Mouse (Mus musculus) hindbrain, postnatal 0 days (tissue): ENCODE measurements around the gene Rbfox1. TPM values are rescaled to one million over a fixed set of nuclear protein-coding genes. Genes with fewer than 3 reads are reported as not detected.

Source experiments
- ATAC-seq: fragments of 200-750 bp; cut with Nextera tagmentation; 2 replicates; pipeline ENCODE4 v1.8.0; 2017; ENCODE audit warnings: mild to moderate bottlenecking, moderate TSS enrichment, moderate library complexity
- DNase-seq: peaks from one replicate; pipeline ENCODE4 v3.0.0-alpha.2; 2015; ENCODE audit warnings: low spot score
- H3K27ac ChIP-seq: fragments of 300-500 bp; sonication (generic); 2 replicates; pipeline ENCODE4 v1.5.1; 2014; ENCODE audit warnings: mild to moderate bottlenecking
- H3K27me3 ChIP-seq: fragments of 300-500 bp; sonication (generic); 2 replicates; pipeline ENCODE4 v1.6.1; 2014; ENCODE audit warnings: low read length, mixed read lengths; ENCODE audit not compliant: insufficient read depth
- H3K36me3 ChIP-seq: fragments of 300-500 bp; sonication (generic); 2 replicates; pipeline ENCODE4 v1.6.1; 2014; ENCODE audit warnings: low read length, mixed read lengths; ENCODE audit not compliant: insufficient read depth
- H3K4me1 ChIP-seq: fragments of 300-500 bp; sonication (generic); 2 replicates; pipeline ENCODE4 v1.6.1; 2014; ENCODE audit warnings: antibody characterized with exemption, low read length, mixed read lengths; ENCODE audit not compliant: insufficient read depth
- H3K4me2 ChIP-seq: fragments of 300-500 bp; sonication (generic); 2 replicates; pipeline ENCODE4 v1.6.1; 2014; ENCODE audit warnings: low read depth, mild to moderate bottlenecking, low read length, moderate library complexity, mixed read lengths
- H3K4me3 ChIP-seq: fragments of 300-500 bp; sonication (generic); 2 replicates; pipeline ENCODE4 v1.5.1; 2014; ENCODE audit warnings: low read length
- H3K9ac ChIP-seq: fragments of 300-500 bp; sonication (generic); replicated peaks from 2 replicates; pipeline ENCODE4 v1.6.1; 2014; ENCODE audit warnings: mild to moderate bottlenecking, low read length, moderate library complexity, mixed read lengths
- H3K9me3 ChIP-seq: fragments of 300-500 bp; sonication (generic); 2 replicates; pipeline ENCODE4 v1.6.1; 2016; ENCODE audit warnings: low read length, mixed read lengths
- CTCF ChIP-seq: IDR thresholded peaks from 2 replicates; pipeline ENCODE4 v1.5.1; 2016; ENCODE audit warnings: antibody characterized with exemption, control low read depth, low read depth
- WGBS: fragments of 180-500 bp; shearing (Covaris S2); extraction: QIAGEN DNeasy Blood & Tissue Kit; methylation state at CpG from one replicate; pipeline ENCODE4 v1.1.7; 2014; 5-methylcytosine and 5-hydroxymethylcytosine counted together
- polyA plus RNA-seq: library from polyadenylated mRNA; unstranded; fragments of >200 nt; fragmentation: Nextera tagmentation; extraction: Ambion mirVana; gene quantifications from 2 replicates; pipeline ENCODE4 v1.2.1, GENCODE M21; 2015
- total RNA-seq: library from RNA; depleted of rRNA; stranded (reverse); fragments of >200 nt; gene quantifications from 2 replicates; pipeline ENCODE4 v1.2.3, GENCODE M21; 2014

The Rbfox1 gene
- total and polyA plus RNA-seq, 2 experiments from 2014 or later: 158 to 204 TPM

DNA sequence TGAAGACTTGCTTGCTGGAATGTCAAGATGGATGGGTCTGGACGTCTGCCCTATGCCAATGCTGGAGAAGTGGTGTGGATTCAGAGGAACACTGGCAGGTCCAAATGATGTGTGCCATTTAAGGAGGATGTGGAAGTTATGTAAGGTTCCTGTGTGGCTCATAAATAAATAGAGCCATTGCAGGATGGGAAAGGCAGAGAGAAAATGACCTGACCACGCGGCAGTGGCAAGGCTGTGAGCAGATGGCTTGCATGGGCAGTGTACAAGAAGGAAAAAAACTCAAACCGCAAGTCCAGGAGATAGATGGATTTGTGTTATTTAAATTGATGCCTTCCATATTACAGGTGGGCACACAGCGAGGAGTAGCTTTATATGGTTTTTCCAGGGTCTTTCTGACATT lies 497.6 kb downstream of the Rbfox1 start:
- Histone ChIP-seq H3K9me3 (no peaks in the 10 kb centered on the region), H3K36me3 (no peaks in the 10 kb centered on the region), H3K27me3 (no peaks in the 10 kb centered on the region), H3K27ac (no peak overlapping the region), H3K4me2 (no peak overlapping the region), H3K4me3 (no peak overlapping the region), H3K4me1 (no peaks in the 10 kb centered on the region), H3K9ac (no peak overlapping the region)
- ATAC-seq (no peak), DNase-seq (no peak)
- WGBS: 88% methylated on average over 5 of the region's 5 CpGs
- TF ChIP-seq CTCF: no peak

DNA sequence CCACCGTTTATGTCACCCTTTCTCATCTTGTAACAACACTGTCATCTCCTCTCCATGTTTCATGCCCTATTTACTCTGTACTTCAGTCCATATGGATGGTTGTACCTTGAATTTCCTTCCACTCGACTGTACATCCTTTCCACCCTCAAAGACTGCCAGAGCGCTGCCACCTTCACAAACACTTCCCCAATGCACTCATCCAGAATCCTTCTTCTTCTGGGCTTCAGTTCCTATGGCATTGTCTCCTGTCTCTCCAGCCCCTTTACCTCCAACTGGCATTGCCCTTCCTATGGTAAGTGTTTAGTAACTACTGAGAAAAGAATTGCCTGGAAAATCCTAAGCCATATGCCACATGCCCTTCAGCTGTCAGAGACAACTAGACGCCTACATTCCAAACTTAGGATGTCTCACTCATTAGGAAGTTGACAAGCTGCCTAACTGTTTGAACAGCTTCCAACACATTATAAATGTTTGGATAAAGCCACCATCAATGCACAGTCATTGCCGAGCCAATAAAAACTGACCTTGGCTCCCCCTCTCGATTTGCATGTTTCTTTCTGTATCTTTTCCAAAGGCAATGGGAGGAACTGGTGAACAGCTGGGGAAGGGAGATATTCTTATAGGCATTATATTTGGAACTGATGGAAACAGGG lies 505.2 kb downstream of the Rbfox1 start:
- ATAC-seq (no peak), DNase-seq (peak; percentile 9)
- Histone ChIP-seq H3K9me3 (no peaks in the 10 kb centered on the region), H3K27ac (no peak overlapping the region), H3K4me2 (no peak overlapping the region), H3K27me3 (no peaks in the 10 kb centered on the region), H3K4me3 (no peak overlapping the region), H3K36me3 (no peaks in the 10 kb centered on the region), H3K9ac (no peak overlapping the region), H3K4me1 (no peaks in the 10 kb centered on the region)
- 67% methylated on average over 6 of the region's 6 CpGs for WGBS
- TF ChIP-seq CTCF: no peak

DNA sequence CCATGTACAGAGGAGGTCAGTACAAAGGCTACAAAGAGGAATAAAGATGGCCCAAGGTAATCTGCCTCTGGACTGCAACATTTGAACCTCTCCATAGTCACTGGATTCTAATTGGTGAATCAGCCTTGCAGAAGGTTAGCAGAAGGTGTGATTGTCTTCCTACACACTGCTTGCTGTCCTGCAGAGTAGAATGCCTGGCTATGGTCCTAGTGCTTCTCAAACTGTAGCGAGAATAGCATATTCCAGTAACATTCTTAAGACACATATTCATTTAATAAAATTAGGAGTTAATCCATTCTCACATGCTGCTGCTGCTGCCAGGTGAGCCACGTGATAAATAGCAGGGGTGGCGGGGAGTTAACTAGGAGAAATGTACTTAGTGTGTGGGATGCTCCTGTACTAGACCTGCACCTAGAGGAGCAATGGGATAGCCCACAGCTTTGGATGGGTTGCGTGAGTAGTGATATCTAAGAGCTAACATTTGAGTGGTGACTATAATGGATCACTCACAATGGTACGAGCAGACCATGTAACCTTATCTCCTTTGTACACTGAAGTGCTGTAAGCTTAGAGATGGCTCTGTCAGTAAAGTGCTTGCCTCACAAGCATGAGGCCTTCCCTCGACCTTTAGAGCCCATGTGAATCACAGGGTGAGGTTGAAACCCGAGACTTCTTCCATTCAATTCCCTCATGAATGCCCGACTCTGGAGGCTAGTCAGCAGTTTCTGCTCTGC lies 511.7 kb downstream of the Rbfox1 start:
- Histone ChIP-seq H3K36me3 (no peaks in the 10 kb centered on the region), H3K9me3 (no peaks in the 10 kb centered on the region), H3K4me3 (no peak overlapping the region), H3K4me2 (no peak overlapping the region), H3K27ac (no peak overlapping the region), H3K4me1 (no peaks in the 10 kb centered on the region), H3K9ac (no peak overlapping the region), H3K27me3 (no peaks in the 10 kb centered on the region)
- no peak for DNase-seq
- no peak for TF ChIP-seq CTCF
- ATAC-seq: no peak
- 57% methylated on average over 8 of the region's 8 CpGs for WGBS

DNA sequence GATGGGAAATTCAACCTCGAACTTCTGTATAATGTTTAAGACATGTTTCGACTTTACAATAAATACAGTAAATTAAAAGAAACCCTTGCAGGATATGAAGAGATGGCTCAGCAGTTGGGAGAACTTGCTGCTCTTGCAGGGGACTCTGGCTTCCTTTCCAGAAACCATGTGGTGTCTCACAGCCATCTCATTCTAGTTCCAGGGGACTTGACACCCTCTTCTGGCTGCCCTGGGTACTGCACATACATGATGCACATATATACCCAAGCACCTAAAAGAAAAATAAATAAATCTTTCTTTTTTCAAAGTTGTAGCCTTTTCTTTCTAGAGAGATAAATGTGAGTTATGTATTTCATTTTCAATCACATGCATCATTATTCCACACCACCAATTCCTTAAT lies 512.5 kb downstream of the Rbfox1 start:
- Histone ChIP-seq H3K9ac (no peak overlapping the region), H3K27ac (no peak overlapping the region), H3K4me1 (no peaks in the 10 kb centered on the region), H3K27me3 (no peaks in the 10 kb centered on the region), H3K36me3 (no peaks in the 10 kb centered on the region), H3K4me2 (no peak overlapping the region), H3K9me3 (no peaks in the 10 kb centered on the region), H3K4me3 (no peak overlapping the region)
- ATAC-seq: no peak
- TF ChIP-seq CTCF: peak; percentile 48
- DNase-seq: peak; percentile 23
- WGBS: 91% methylated on average over 2 of the region's 2 CpGs

DNA sequence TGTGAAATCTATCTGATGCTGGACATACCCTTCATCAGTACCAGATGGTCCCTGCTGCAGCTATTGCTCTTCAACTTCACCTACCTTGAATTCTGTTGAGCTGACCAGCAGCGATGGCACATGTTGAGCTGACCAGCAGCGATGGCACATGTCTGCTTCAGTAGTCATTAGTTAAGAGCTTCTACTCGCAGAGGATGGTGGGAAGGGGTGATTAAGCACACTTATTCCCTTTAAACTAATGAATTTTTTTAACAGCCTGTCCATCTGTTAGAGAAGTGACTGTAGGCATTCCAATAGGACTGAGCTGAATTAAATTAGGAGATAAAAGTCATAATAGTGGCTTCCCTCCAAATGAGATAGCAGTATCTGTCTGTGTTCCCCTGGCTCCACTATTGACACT lies 517.7 kb downstream of the Rbfox1 start:
- no peak for ATAC-seq
- no peaks in the 10 kb centered on the region for H3K9me3 ChIP-seq

DNA sequence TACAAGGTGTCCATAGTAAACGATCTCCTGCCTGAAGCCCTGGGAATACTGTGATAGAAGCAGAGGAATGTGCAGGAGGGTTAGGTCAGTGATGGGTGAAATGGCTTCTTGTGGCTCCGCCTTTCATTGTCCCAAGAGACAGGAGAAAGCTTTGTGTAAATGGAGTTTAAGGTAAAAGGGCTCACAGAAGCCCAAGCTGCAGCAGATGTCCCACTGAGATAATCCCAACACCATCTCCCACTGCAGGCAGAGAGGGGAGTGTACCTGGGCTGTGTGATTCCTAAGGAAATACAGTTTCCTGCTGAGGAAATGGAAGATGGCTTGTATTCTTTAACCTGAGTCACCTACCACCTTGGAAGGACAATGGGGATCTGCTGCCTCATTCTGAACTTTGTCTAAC lies 529.7 kb downstream of the Rbfox1 start:
- DNase-seq: no peak
- TF ChIP-seq CTCF: no peak
- no peak overlapping the region for H3K4me3 ChIP-seq
- ATAC-seq: no peak
- 43% methylated on average over 2 of the region's 2 CpGs for WGBS
- H3K4me1 ChIP-seq: no peaks in the 10 kb centered on the region
- H3K36me3 ChIP-seq: no peaks in the 10 kb centered on the region
- H3K27me3 ChIP-seq: no peaks in the 10 kb centered on the region
- no peaks in the 10 kb centered on the region for H3K9me3 ChIP-seq
- H3K4me2 ChIP-seq: no peak overlapping the region
- H3K9ac ChIP-seq: no peak overlapping the region
- H3K27ac ChIP-seq: no peak overlapping the region

More for the DNA sequence above, 517.7 kb downstream of the Rbfox1 start:
- Histone ChIP-seq H3K4me3 (no peak overlapping the region), H3K4me2 (no peak overlapping the region), H3K27ac (no peak overlapping the region), H3K36me3 (no peaks in the 10 kb centered on the region), H3K9ac (no peak overlapping the region), H3K27me3 (no peaks in the 10 kb centered on the region), H3K4me1 (no peaks in the 10 kb centered on the region)
- TF ChIP-seq CTCF: no peak
- WGBS: 81% methylated on average over 3 of the region's 3 CpGs
- no peak for DNase-seq

DNA sequence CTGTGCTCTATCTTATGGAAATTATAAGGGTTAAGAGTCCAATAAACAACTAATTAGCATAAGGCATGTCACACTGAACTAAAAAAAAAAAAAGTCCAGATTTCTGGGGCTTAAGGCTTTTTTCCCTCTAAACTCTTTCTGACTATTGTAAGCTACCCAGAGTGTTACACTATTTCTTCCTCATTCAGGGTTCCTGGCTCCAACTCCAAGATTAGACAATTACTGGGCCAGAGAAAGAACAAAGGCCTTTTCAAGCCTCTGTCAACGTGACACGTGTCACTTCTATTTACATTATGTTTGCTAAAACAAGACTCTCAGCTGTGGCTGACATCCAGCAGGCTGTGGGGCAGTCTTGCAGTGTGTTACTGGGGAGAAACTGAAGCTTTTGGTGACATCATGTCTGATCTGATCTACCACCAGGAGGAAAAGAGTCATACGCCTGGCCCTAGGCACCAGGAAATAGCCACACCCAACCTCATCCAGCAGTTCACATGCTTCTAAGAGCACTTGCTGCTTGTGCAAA lies 536.5 kb downstream of the Rbfox1 start:
- Histone ChIP-seq H3K36me3 (no peaks in the 10 kb centered on the region), H3K27ac (no peak overlapping the region), H3K4me1 (no peaks in the 10 kb centered on the region), H3K27me3 (no peaks in the 10 kb centered on the region), H3K9me3 (no peaks in the 10 kb centered on the region), H3K4me3 (no peak overlapping the region), H3K4me2 (no peak overlapping the region), H3K9ac (no peak overlapping the region)
- 34% methylated on average over 3 of the region's 3 CpGs for whole genome bisulfite sequencing
- DNase-seq: no peak
- ATAC-seq: no peak; the same call in 1 of the 2 replicates
- TF ChIP-seq CTCF: no peak
